Mouse (Mus musculus) left cerebral cortex, adult 11 months (tissue): Measurements from ENCODE around the gene Cacng8.
"Not testable (repeated sequence)": the region's sequence is repeated elsewhere in the genome, so short reads cannot be mapped to it uniquely, and the experiment has no call there.

Source experiments
- DNase-seq: peaks from one replicate; pipeline ENCODE4 v3.0.0; 2022; ENCODE audit warnings: low spot score

Cacng8 gene

GRCm38 (mm10) chr7:3387761-3388160 lies 2.7 kb upstream of the Cacng8 start:
- DNase-seq = no peak

GRCm38 (mm10) chr7:3388885-3389284 lies 1.6 kb upstream of the Cacng8 start:
- DNase-seq = no peak

GRCm38 (mm10) chr7:3389444-3390412 lies 755 bp upstream of the Cacng8 start:
- no peak for DNase-seq

GRCm38 (mm10) chr7:3391081-3391451 lies 583 bp downstream of the Cacng8 start:
- DNase-seq = no peak

GRCm38 (mm10) chr7:3391809-3392208 lies 1.3 kb downstream of the Cacng8 start:
- no peak for DNase-seq

GRCm38 (mm10) chr7:3397355-3397754 lies 6.9 kb downstream of the Cacng8 start:
- no peak for DNase-seq

- DNase-seq = no peak
Observed at GRCm38 (mm10) chr7:3397797-3398196, 7.3 kb downstream of the Cacng8 start.

GRCm38 (mm10) chr7:3398363-3398762 lies 7.9 kb downstream of the Cacng8 start:
- not testable (repeated sequence) for DNase-seq

- no peak for DNase-seq
Observed at GRCm38 (mm10) chr7:3399937-3400336, 9.5 kb downstream of the Cacng8 start.

- DNase-seq = no peak
Observed at GRCm38 (mm10) chr7:3409729-3410520, 19.4 kb downstream of the Cacng8 start.

- DNase-seq = peak; percentile 66
Observed at GRCm38 (mm10) chr7:3411160-3411941, 20.9 kb downstream of the Cacng8 start.

GRCm38 (mm10) chr7:3412036-3412435 lies 21.6 kb downstream of the Cacng8 start:
- DNase-seq = no peak

- DNase-seq = no peak
Observed at GRCm38 (mm10) chr7:3414888-3415287, 24.4 kb downstream of the Cacng8 start.

GRCm38 (mm10) chr7:3415378-3415777 lies 24.9 kb downstream of the Cacng8 start:
- DNase-seq = no peak

- DNase-seq = no peak
Observed at GRCm38 (mm10) chr7:3419941-3420340, 29.5 kb downstream of the Cacng8 start.

GRCm38 (mm10) chr7:3420466-3420865 lies 30.0 kb downstream of the Cacng8 start:
- DNase-seq = no peak

GRCm38 (mm10) chr7:3421297-3421696 lies 30.8 kb downstream of the Cacng8 start:
- no peak for DNase-seq

- no peak for DNase-seq
Observed at GRCm38 (mm10) chr7:3422051-3422450, 31.6 kb downstream of the Cacng8 start.

- no peak for DNase-seq
Observed at GRCm38 (mm10) chr7:3423430-3423829, 32.9 kb downstream of the Cacng8 start.

- DNase-seq = no peak
Observed at GRCm38 (mm10) chr7:3423895-3424294, 33.4 kb downstream of the Cacng8 start, which contains the start of gene Cacng6. Gene Cacng6 (plus strand): TSS chr7:3424195.

GRCm38 (mm10) chr7:3425141-3425540 lies 34.7 kb downstream of the Cacng8 start:
- DNase-seq = no peak

- DNase-seq = no peak
Observed at GRCm38 (mm10) chr7:3430161-3430560, 39.7 kb downstream of the Cacng8 start.
